Mouse (Mus musculus) olfactory bulb, adult 2 months (tissue): ENCODE measurements around the gene Tpst2. TPM values are rescaled to one million over a fixed set of nuclear protein-coding genes. Genes with fewer than 3 reads are reported as not detected.

Source experiments
- H3K27ac ChIP-seq: fragments of 200-500 bp; 2 replicates; pipeline ENCODE4 v1.5.1; 2012; ENCODE audit warnings: low read depth, low read length; ENCODE audit not compliant: insufficient read depth
- H3K4me1 ChIP-seq: fragments of 200-500 bp; 2 replicates; pipeline ENCODE4 v1.6.1; 2012; ENCODE audit warnings: low read length; ENCODE audit not compliant: control insufficient read depth, insufficient read depth
- H3K4me3 ChIP-seq: fragments of 200-500 bp; 2 replicates; pipeline ENCODE4 v1.5.1; 2012; ENCODE audit warnings: mild to moderate bottlenecking, low read depth, low read length, moderate library complexity; ENCODE audit not compliant: insufficient read depth
- CTCF ChIP-seq: fragments of 200-500 bp; IDR thresholded peaks from 2 replicates; pipeline ENCODE4 v1.5.1; 2012; ENCODE audit warnings: low read depth, mild to moderate bottlenecking, low read length, moderate library complexity; ENCODE audit not compliant: insufficient read depth
- POLR2A ChIP-seq: fragments of 200-500 bp; IDR thresholded peaks from 2 replicates; pipeline ENCODE4 v1.6.1; 2012; ENCODE audit warnings: mild to moderate bottlenecking, low read depth, low read length, moderate library complexity; ENCODE audit not compliant: insufficient read depth
- WGBS: fragments of 180-500 bp; shearing (Covaris S2); methylation state at CpG from one replicate; pipeline ENCODE4 v1.1.7; 2018; 5-methylcytosine and 5-hydroxymethylcytosine counted together
- polyA plus RNA-seq: library from polyadenylated mRNA; stranded (reverse); fragments of >200 nt; gene quantifications from 2 replicates; pipeline ENCODE4 v1.2.4, GENCODE M21; 2012; ENCODE audit warnings: low replicate concordance; ENCODE audit not compliant: missing spikeins, insufficient read depth, insufficient read length

Gene Tpst2
- polyA plus RNA-seq, 1 experiment, result not detected

DNA sequence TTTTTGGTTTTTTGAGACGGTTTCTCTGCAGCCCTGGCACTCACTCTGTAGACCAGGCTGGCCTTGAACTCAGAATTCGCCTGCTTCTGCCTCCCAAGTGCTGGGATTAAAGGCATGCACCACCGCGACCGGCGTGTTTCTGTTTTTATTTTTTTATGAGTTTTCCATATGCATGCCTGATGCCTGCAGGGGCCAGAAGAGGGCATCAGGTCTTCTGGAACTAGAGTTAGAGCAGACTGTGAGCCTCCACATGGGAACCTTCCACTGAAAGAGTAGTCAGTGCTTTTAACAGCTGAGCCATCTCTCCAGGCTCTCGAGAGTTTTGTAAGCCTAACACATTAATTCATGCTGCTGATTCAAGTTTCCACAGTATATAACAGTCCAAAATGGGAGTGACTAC lies 62.7 kb downstream of the Tpst2 start:
- H3K27ac ChIP-seq, result no peak overlapping the region
- TF ChIP-seq POLR2A (no peak), CTCF (no peak)
- H3K4me1 ChIP-seq, result 0 out of 2 replicates have a peak, but pooled peaks cover 2% of the 10 kb centered on the region
- WGBS, result 48% methylated on average over 7 of the region's 7 CpGs
- H3K4me3 ChIP-seq, result no peak overlapping the region

DNA sequence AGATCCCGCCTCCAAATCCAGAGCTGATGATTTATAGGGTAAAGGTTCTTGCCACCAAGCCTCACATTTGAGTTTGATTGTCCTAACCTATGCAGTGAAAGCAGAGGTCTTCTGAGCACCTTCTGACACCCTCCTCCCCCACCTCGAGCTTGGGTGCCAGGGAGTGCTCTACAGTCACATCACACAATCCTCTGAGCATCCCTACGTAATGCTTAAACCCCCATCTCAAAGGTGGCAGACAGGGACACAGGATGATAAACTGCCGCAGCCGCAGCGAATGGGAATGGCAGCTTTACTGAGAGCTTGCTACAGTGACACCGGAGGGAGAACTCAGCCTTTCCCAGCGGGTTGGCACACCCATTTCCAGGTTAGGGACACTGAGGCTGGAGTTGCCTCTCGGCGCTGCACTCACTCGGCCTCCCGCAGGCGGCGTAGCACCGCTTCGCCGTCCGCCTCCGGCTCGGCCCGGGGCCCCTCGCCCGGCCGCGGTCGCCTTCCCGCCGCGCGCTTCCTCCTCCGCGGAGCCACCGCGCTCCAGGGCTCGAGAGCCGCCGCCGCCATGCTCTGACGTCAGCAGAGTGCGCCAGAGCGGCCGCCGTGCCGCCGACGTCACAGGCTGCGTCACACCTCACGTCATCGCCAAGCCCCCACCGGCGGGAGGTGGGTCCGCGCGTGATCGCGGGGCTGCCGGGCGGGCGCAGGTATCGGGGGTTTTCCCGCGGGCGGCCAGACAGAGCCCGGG lies 66.1 kb downstream of the Tpst2 start, which contains the start of the genes Srrd and Hps4:
Gene Srrd, minus strand, starts transcription at position 578 of the 742 bp plus-strand sequence.
Gene Hps4, plus strand, starts transcription at position 621 of the 742 bp plus-strand sequence.
- H3K27ac ChIP-seq, result no peak within 1 kb of the TSS; the same call in none of the 2 replicates
- TF ChIP-seq POLR2A (peak; percentile 87), CTCF (no peak)
- peaks cover 17% of the 10 kb centered on the region for H3K4me1 ChIP-seq
- peak within 1 kb of the TSS; percentile 72 for H3K4me3 ChIP-seq
- WGBS, result 2% methylated on average over 59 of the region's 64 CpGs

DNA sequence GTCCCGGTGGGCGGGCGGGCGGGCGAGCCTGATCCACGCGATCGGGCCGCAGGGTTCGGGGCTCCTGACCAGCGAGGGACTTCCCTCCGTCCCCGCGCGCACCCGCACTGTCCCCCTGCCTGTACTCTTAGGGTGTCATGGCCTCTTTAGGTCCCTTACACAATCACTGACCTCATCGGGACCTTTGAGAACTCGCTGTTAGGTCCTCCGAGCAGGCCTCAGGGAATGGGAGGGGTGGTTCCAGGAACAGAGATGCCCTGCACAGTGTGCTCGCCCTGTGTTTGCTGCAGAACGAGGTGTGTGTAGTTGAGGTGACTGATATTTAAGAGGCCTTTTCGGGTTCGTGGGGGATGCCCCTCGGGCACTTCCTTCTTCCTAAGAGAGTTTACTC lies 66.7 kb downstream of the Tpst2 start:
- Histone ChIP-seq H3K4me3 (peak overlapping the region; percentile 72), H3K4me1 (peaks cover 17% of the 10 kb centered on the region), H3K27ac (no peak overlapping the region; the same call in 1 of the 2 replicates)
- no peak for TF ChIP-seq POLR2A
- no peak for TF ChIP-seq CTCF
- WGBS, result under 1% methylated on average over 24 of the region's 24 CpGs

DNA sequence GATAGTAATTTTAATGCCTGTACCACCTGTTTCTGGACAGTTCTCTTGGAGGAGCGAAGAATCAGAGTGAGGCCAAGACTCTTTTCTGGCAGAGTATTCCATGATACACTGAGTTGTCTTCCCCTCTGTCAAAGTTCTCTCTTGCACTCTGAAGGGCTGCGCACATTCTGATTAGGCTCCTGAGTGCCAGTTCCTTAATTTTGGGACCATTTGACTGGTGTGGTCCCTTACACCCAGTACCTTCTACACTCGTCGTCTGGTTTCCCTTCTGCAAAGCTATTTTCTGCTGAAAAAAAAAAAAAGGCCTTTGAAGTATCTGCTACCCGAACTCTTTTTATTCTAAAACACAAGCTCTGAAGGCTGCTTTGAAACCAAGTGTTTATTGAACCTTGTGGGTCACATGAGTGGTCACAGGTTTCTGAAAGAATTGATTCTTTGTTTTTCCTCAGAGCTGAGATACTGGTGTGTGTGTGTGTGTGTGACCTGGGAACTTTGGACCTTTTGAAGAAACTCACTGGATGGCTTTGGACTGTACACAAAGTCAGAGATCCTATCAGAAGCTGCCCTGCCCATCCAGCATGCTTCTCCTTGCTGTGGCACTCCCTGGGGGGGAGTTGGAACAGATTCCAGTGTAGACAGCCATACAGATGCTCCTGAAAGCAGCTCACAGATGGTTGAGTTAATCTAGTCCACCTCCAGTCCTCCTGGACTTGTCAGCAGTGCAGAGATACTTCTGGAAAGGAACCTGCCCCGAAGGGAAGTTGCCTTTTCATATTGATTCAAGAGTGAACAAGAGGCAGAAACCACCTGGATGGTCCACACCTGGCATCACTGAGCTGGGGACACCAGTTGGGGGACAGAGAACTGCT lies 67.8 kb downstream of the Tpst2 start:
- TF ChIP-seq CTCF (no peak), POLR2A (no peak)
- Histone ChIP-seq H3K4me1 (peaks cover 17% of the 10 kb centered on the region), H3K27ac (no peak overlapping the region), H3K4me3 (no peak overlapping the region)
- WGBS, result 57% methylated on average over 6 of the region's 6 CpGs

DNA sequence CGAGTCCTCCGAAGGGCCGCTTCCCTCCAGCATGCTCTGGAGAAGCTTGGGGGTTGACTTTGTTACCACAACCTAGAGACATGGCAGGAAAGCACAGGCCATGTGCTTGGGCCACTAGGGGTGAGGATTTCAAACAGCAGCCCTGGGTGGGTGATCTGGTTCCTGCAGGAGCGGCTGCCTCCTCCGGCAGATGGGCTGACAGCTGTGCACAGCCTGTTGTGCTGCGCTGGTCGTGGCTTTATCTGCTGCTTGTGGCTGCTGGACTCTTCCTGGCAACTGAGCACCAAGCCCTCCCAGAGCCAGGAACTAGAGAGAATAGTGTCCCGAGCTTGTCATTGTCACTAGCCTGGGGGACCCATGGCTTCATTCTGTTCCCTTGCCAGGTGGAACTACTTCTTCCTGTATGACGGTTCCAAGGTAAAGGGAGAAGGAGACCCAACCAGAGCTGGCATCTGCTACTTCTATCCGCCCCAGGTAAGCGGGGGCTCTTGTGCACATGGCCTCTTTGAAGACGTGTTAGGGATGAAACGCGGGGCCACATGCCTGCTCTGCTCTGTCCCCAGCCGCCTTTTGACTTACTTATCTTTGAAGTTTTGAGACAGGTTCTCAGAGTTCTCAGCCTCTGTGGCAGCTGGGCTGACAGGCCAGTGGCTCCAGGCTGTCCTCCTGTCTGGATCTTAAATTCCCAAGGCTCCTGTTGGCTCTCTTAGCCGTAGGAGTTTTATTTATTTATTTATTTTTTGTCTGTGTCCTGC lies 69.9 kb downstream of the Tpst2 start:
- H3K27ac ChIP-seq, result no peak overlapping the region
- no peak for TF ChIP-seq CTCF
- no peak for TF ChIP-seq POLR2A
- H3K4me3 ChIP-seq, result no peak overlapping the region
- H3K4me1 ChIP-seq, result peaks cover 15% of the 10 kb centered on the region
- 87% methylated on average over 16 of the region's 16 CpGs for WGBS

DNA sequence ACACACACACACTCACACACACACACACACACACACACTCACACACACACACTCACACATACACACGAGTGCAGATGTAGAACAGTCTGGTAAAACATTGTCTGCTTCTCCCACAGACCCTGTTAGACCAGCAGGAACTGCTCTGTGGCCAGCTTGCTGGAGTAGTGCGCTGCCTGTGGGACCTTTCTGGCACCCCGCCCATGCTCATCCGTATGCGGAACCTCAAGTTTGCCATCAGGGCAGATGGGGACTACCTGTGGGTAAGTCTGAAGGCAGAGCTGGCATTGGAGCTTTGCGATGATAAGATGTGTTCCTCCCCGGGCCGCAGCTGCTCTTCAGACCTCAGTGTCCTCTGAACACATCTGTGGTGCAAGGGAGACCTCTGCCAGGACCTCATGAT lies 72.7 kb downstream of the Tpst2 start:
- H3K4me1 ChIP-seq, result peaks cover 15% of the 10 kb centered on the region
- no peak overlapping the region for H3K27ac ChIP-seq
- WGBS, result 88% methylated on average over 8 of the region's 8 CpGs
- TF ChIP-seq POLR2A (no peak), CTCF (no peak)
- H3K4me3 ChIP-seq, result no peak overlapping the region

DNA sequence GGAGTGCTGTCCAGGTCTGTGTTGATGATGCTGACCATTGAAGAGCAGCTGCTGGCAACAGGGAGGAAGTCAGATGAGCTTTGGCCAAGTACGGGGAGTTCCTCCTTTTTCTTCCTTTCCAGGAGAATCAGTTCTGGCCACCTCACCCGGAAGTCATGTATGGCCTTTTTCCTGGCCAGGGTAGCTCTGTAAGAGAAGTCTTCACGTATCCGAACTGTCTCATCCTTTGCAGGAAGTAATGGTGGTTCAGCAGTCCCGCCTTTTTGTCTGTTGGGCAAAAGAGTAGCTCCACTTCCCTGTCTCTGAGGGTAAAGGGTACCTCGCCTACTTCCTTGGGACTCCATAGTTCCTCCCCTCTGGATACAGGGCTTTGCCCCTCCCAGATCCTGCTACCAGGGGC lies 79.0 kb downstream of the Tpst2 start:
- H3K27ac ChIP-seq, result no peak overlapping the region
- no peaks in the 10 kb centered on the region for H3K4me1 ChIP-seq
- 94% methylated on average over 6 of the region's 6 CpGs for WGBS
- H3K4me3 ChIP-seq, result no peak overlapping the region
- TF ChIP-seq POLR2A (no peak), CTCF (no peak)

DNA sequence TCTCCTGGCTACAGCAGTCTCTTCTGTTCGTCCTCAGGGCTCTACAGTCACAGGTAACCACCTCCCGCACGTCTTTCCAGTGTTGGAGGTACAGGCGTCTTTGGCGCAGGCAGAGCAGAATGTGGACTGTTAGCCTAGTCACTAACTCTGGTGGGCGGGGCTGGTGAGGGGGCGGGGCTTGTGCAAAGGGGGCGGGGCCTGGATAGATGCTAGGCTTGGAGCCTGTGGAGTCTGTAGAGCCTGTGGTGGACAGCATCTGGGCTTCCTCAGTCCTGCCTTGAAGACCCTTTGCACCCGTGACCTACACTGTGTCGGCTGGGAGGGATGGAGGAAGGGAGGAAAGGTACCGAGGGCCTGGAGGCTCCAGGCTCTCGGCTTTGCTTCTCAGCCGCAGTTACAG lies 79.4 kb downstream of the Tpst2 start, which contains the start of gene Gm6583:
Gene Gm6583, minus strand, starts transcription at position 124 of the 400 bp plus-strand sequence.
- H3K4me1 ChIP-seq, result no peaks in the 10 kb centered on the region
- H3K27ac ChIP-seq, result no peak within 1 kb of the TSS
- TF ChIP-seq CTCF (no peak), POLR2A (no peak)
- H3K4me3 ChIP-seq, result no peak within 1 kb of the TSS
- WGBS, result 65% methylated on average over 13 of the region's 13 CpGs

DNA sequence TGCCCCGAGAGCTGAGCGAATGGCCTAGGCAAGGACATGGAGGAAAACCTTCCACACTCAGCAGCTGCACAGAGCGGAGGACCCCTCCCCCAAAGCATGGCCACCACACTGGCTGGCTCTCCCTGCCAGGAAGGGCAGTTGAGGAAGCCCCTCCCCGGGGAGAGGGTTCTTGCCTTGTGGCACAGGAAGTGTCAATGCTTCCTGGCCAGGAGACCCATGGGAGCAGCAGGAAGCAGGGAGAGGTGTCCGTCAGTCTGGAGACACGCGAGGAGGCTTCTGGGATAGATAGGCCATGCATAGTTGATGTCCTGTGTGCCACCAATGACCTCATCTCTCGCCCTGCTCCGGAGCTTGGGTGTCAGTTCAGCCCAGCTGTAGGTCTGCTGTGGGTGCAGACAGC lies 79.8 kb downstream of the Tpst2 start:
- 86% methylated on average over 9 of the region's 9 CpGs for WGBS
- no peak overlapping the region for H3K27ac ChIP-seq
- TF ChIP-seq CTCF (no peak), POLR2A (no peak)
- no peak overlapping the region for H3K4me3 ChIP-seq
- no peaks in the 10 kb centered on the region for H3K4me1 ChIP-seq
